Mouse (Mus musculus) kidney, embryonic 15.5 days (tissue): Measurements from ENCODE around the gene Hunk. TPM values are rescaled to one million over a fixed set of nuclear protein-coding genes. Genes with fewer than 3 reads are reported as not detected.

ENCODE experiments used
- ATAC-seq: fragments of 200-750 bp; cut with Nextera tagmentation; replicated peaks from 2 replicates; pipeline ENCODE4 v1.8.0; 2017; ENCODE audit warnings: moderate TSS enrichment; ENCODE audit not compliant: low FRiP score
- H3K27ac ChIP-seq: fragments of 300-500 bp; sonication (generic); 2 replicates; pipeline ENCODE4 v1.5.1; 2015; ENCODE audit warnings: mild to moderate bottlenecking, inconsistent platforms
- H3K27me3 ChIP-seq: fragments of 300-500 bp; sonication (generic); 2 replicates; pipeline ENCODE4 v1.6.1; 2015; ENCODE audit warnings: inconsistent platforms
- H3K36me3 ChIP-seq: fragments of 300-500 bp; sonication (generic); 2 replicates; pipeline ENCODE4 v1.6.1; 2015; ENCODE audit warnings: inconsistent platforms
- H3K4me1 ChIP-seq: fragments of 300-500 bp; sonication (generic); 2 replicates; pipeline ENCODE4 v1.6.1; 2015; ENCODE audit warnings: inconsistent platforms
- H3K4me2 ChIP-seq: fragments of 300-500 bp; sonication (generic); 2 replicates; pipeline ENCODE4 v1.6.1; 2015; ENCODE audit warnings: moderate library complexity, mild to moderate bottlenecking, inconsistent platforms
- H3K4me3 ChIP-seq: fragments of 300-500 bp; sonication (generic); replicated peaks from 2 replicates; pipeline ENCODE4 v1.5.1; 2015; ENCODE audit warnings: mild to moderate bottlenecking, inconsistent platforms
- H3K9ac ChIP-seq: fragments of 300-500 bp; sonication (generic); 2 replicates; pipeline ENCODE4 v1.6.1; 2015; ENCODE audit warnings: mild to moderate bottlenecking, inconsistent platforms
- H3K9me3 ChIP-seq: fragments of 300-500 bp; sonication (generic); replicated peaks from 2 replicates; pipeline ENCODE4 v1.6.1; 2016; ENCODE audit warnings: inconsistent platforms
- WGBS: fragments of 180-500 bp; shearing (Covaris S2); methylation state at CpG from one replicate; pipeline ENCODE4 v1.1.7; 2015; ENCODE audit warnings: mixed read lengths; 5-methylcytosine and 5-hydroxymethylcytosine counted together
- polyA plus RNA-seq: library from polyadenylated mRNA; unstranded; fragments of >200 nt; fragmentation: Nextera tagmentation; extraction: Ambion mirVana; gene quantifications from 2 replicates; pipeline ENCODE4 v1.2.1, GENCODE M21; 2015

Hunk gene
- polyA plus RNA-seq, 1 experiment from 2014 or later, result 13.5 TPM

- peaks cover 22% of the 10 kb centered on the region for H3K4me1 ChIP-seq
- no peak overlapping the region for H3K4me2 ChIP-seq
- H3K36me3 ChIP-seq, result no peaks in the 10 kb centered on the region
- no peak overlapping the region for H3K4me3 ChIP-seq
- H3K9me3 ChIP-seq, result no peaks in the 10 kb centered on the region
- H3K27ac ChIP-seq, result peak overlapping the region; percentile 46; the same call in 1 of the 2 replicates
- ATAC-seq, result peak; percentile 52; the same call in 1 of the 2 replicates
- no peak overlapping the region for H3K9ac ChIP-seq
- WGBS, result 29% methylated on average over 9 of the region's 9 CpGs
- H3K27me3 ChIP-seq, result no peaks in the 10 kb centered on the region; the same call in 1 of the 2 replicates
Measured at GRCm38 (mm10) chr16:90544175-90544574, 158.4 kb downstream of the Hunk start.

- H3K9me3 ChIP-seq, result no peaks in the 10 kb centered on the region
- H3K27ac ChIP-seq, result 0 out of 2 replicates have a peak overlapping the region, but pooled peaks have one; percentile 46
- no peak overlapping the region for H3K9ac ChIP-seq
- no peak for ATAC-seq
- 61% methylated on average over 3 of the region's 3 CpGs for WGBS
- H3K36me3 ChIP-seq, result no peaks in the 10 kb centered on the region
- H3K4me2 ChIP-seq, result no peak overlapping the region
- no peak overlapping the region for H3K4me3 ChIP-seq
- H3K4me1 ChIP-seq, result peaks cover 22% of the 10 kb centered on the region
- no peaks in the 10 kb centered on the region; the same call in 1 of the 2 replicates for H3K27me3 ChIP-seq
Measured at GRCm38 (mm10) chr16:90545509-90545908, 159.7 kb downstream of the Hunk start.

GRCm38 (mm10) chr16:90546591-90546990 lies 160.8 kb downstream of the Hunk start:
- Histone ChIP-seq H3K27ac (no peak overlapping the region), H3K36me3 (no peaks in the 10 kb centered on the region), H3K4me2 (no peak overlapping the region), H3K4me3 (no peak overlapping the region), H3K9me3 (no peaks in the 10 kb centered on the region), H3K27me3 (no peaks in the 10 kb centered on the region; the same call in 1 of the 2 replicates), H3K9ac (no peak overlapping the region), H3K4me1 (peaks cover 22% of the 10 kb centered on the region)
- no peak for ATAC-seq
- WGBS, result 87% methylated on average over 3 of the region's 3 CpGs

GRCm38 (mm10) chr16:90547996-90548395 lies 162.2 kb downstream of the Hunk start:
- 77% methylated on average over 9 of the region's 9 CpGs for WGBS
- Histone ChIP-seq H3K4me3 (no peak overlapping the region), H3K4me2 (no peak overlapping the region), H3K27ac (no peak overlapping the region), H3K9me3 (no peaks in the 10 kb centered on the region), H3K36me3 (no peaks in the 10 kb centered on the region), H3K27me3 (no peaks in the 10 kb centered on the region; the same call in 1 of the 2 replicates), H3K4me1 (peaks cover 19% of the 10 kb centered on the region), H3K9ac (no peak overlapping the region)
- no peak for ATAC-seq

Other genes starting within 250 kb of the Hunk start
- 18.6 and 19.0 TPM in 2 replicates for gene Tiam1, start 242.2 kb upstream of the Hunk start, polyA plus RNA-seq
- 1,196 and 1,217 TPM in 2 replicates for gene Sod1, start 165.3 kb upstream of the Hunk start, polyA plus RNA-seq
- gene Scaf4, start 101.5 kb upstream of the Hunk start, polyA plus RNA-seq, result 30.4 and 32.6 TPM in 2 replicates